Mouse (Mus musculus) kidney, adult 9 months (tissue): ENCODE measurements at regions not wholly inside any gene's neighbourhood (a gene's known extent, or its start where the extent isn't known, plus 50 kb on each side); places are given as distances from the start of the nearest gene placed in this dataset.
"Not testable (repeated sequence)": the region's sequence is repeated elsewhere in the genome, so short reads cannot be mapped to it uniquely, and the experiment has no call there.

ENCODE experiments used
- DNase-seq: peaks from one replicate; pipeline ENCODE4 v3.0.0; 2022

DNA sequence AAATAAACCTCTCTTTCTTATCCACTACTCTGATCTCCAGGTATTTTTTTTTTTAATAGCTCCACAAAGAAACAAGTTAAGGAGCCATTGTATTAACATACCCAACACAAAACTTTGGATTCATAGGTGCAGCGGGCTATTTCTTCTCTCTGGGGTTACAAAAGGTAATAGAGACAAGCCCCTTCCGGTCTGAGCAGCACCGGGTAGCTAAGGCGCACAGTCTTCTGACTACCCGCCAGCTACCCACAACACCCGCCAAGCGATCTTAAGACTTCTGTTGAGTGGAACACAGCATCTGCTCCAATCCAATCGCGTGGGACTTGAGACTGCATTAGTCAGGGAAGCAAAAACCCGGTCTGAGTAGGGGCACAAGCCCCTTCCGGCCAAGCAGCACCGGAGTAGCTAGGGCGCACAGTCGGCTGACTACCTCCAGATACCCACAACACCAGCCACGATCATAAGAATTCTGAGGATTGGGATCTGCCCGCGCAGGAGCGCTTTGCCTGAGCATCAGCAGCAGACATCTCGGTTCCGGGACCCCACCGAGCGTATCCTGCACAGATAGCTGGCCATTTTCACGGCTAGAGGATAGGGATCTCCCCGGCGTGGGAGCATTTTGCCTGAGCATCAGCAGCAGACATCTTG, 2463.9 kb downstream of the Gm37988 start:
- not testable (repeated sequence) for DNase-seq

GRCm38 (mm10) chr1:7298921-7299685, 2491.4 kb downstream of the Gm37988 start:
- peak; percentile 13 for DNase-seq

- no peak for DNase-seq
These were observed 2501.4 kb downstream of the Gm37988 start for GRCm38 (mm10) chr1:7308952-7309617.

GRCm38 (mm10) chr1:7312401-7312800, 2504.7 kb downstream of the Gm37988 start:
- not testable (repeated sequence) for DNase-seq

DNA sequence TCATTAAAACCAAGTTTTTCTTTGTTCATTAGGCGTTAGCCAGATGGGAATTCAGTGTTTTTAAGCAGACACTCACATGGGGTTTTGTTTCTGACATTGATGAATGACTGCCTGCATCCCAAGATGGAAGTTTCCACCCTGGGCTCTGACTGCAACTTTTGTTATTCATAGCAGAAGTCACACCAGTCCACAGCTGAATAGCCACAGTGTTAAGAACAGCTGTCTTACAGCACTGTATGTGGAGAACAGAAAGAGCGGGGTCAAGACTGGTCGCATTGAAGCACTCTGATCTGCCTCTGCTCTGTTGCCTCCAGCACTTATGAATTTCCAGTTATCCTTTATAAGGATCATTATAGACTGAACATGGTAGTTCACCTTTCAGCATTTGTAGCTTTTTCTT, 2505.8 kb downstream of the Gm37988 start:
- DNase-seq: no peak

DNA sequence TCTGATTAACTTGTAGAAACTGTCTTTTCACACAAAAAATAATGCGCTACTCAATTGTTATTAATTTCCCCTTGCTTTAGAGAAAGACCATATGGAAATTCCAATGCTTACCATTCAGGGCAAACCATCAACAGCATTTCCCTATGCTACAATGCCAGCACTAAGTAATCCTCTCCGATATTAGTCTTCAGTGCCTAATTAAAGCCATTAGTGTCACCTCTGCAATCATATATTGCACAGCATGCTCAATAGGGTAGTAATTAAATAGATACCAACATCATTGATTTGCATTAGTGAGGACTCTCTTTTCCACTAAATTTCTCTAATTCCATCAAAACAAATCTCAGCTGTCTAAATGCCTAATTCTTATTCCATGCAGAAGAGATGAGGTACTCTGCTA, 2511.2 kb downstream of the Gm37988 start:
- DNase-seq: no peak

DNA sequence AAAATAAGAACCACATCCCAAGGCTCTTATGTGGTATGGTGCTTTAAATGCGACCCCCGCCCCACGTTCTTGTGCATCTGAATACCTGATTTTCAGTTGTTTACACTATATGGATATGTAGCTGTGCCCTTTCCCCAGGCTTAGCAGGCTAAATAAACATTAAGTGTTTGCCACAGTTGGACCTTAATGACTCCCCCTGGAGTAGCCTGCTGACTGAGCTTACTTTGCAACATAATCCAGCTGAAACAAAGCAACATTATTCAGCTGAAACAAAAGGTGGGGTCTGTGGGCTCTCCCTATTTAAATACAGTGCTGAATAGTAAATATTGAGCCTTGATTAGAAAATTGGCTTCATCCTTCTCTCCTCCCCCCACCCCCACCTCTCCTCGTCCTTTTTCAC, 2511.6 kb downstream of the Gm37988 start:
- no peak for DNase-seq
